Mouse (Mus musculus): Measurements from ENCODE around the gene Kcna1.

Kcna1 gene

DNA sequence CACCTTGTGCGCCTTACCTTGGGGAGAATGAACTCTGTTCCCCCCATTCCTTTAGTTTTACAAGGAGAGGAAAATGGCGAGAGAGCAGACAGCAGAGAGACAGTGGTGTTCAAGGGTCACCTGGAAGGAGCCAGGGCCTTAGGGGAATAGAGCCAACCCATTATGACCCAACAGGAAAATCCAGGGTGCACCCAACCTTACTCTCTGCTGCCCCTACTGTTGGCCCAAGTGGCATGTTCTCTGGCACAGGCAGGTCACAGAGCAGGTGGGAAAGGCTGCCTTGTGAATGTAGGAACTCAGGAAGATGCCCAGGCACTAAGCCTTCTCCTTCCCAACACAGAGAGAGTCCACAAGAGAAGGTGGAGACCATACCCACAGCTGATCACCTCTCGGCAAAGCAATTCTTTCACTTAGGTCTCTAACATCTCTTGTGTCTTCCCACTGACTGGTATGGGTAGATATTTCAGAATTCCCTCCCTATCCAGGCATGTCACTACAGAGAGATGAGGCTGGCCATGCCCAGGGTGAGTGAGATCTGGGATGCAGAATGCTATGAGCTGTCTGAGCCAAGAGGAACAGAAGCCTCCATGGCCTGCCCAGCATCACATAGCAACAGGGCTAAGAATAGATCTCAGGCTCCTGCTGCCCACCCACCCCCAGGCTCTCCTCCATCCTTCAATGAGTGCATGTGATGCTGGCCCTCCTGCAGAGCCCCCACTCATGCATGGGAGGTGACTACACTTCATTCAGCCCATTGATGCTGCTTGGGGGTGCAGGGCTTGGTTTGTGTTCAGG, 46.8 kb downstream of the Kcna1 start:
- no peak for DNase-seq (ENCODE audit: low read depth in 2 of 2, low spot score in 2 of 2)

DNA sequence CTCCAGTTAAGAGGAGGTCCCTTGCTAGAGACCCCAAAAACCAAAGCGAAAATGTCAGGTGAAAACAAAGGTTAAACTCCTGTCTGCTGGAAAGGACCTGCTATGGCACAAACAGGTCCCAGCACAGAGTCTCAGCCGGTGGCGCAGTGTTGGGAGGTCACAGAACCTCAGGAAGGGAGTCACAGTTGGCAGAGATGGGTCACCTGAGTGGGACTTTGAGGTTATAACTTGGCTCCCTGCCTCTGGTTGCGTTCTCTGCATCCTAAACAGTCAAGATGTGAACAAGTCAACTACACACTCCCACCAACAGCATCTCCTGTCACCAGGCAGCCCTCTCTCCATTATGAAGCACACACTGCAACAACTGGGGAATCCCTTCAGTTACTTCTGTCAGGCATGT, 48.4 kb downstream of the Kcna1 start:
- no peak for DNase-seq (ENCODE audit: low read depth in 2 of 2, low spot score in 2 of 2)

DNA sequence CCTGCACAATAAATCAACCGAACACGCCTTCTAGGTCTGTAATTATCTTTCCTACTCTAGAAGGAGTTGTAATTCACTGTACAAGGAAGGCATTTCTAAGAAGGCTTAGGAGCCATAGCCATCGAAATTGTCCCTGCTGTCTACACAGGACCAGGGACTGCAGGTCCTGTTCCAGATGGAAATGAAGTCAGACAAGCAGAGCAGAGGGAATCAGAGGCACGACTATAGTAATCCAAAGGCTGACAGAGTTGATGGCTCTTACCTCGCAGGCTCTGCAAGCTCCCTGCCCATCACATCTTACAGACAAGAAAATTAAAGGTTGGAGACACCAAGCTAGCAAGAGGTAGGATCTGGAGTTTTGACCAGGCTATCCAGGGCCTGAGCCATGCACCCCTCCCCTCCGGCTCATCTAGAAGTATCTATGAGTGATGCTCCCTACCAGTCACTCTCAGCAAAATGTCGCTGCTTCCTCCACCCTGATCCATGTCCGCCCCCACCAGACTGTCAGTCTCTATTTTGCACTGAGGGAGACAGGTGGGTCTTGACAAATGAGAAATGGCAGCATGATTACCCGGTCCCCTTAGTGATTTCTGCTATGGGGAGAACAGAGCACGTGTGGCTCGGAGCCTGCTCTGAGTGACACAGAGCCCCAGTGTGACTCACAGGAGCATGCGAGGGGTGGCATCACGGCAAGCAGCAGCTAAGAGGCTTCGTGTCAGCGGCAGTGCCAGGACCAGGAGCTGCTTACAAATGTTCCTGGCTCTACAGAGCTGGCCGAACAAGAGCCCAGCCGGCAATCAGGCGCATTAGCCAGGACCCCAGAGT, 50.2 kb downstream of the Kcna1 start:
- DNase-seq (ENCODE audit: low read depth in 2 of 2, low spot score in 2 of 2) = no peak

DNA sequence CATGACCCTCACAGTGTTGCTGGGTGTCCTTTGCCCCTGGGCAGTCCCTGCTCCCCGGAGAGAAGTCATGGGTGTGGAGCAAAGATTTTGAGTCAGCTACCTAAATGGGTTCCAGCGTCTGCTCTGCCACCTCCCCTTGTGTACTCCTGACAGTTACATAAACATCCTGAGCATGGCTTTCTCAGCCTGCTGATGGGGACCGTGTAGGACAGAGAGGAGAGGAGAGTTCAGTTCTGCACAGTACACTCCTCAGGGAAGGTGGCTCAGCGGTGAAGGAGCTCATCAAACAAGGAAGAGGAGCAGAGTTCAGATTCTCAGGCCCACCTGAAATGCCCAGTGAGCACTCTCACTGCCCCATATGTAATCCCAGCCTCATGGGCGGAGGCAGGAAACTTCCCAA, 51.1 kb downstream of the Kcna1 start:
- DNase-seq (ENCODE audit: low read depth in 2 of 2, low spot score in 2 of 2) = no peak

DNA sequence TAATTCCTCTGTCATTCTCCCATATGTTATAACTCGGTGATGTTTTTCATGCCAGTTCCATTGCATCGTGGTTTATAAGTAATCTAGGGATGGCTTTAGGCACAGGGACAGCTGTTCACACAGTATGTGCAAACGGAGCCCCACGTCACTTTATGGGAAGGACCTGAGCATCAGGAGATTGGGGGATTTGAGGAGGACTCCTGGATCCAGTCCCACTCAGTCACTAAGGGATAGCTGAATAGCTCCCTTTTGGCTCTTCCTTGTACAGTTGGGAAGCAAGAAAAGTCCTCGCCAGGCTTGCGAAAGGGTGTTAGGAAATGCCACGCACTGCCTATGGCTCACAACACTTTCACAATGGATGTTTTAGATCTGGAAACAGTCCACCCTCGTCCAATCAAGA, 51.8 kb downstream of the Kcna1 start:
- no peak for DNase-seq (ENCODE audit: low read depth in 2 of 2, low spot score in 2 of 2)

DNA sequence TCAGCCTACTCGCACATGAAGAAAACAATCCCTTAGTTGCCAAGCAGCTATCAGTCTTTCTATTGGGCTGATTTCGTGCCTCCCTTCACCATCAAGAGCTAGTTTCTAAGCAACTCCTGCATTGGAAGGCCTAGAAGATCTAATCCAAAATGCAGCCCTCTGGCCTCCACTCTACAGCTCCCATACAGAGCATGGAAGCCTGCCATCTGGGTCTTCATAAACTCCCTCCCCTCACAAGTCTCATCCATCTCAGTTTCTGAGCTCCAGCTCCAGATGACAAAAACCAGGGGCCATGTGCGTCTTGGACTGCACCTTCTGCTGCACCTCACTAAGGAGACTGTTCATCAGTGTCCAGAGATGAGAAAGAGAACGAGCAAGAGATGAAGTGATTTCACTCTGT, 52.8 kb downstream of the Kcna1 start:
- no peak for DNase-seq (ENCODE audit: low read depth in 2 of 2, low spot score in 2 of 2)

All from CD8-positive naive resting alpha-beta T cell, adult 2 months (primary cell).